Mouse (Mus musculus) liver, adult 2 months (tissue): ENCODE data around the gene Creg1. TPM values are rescaled to one million over a fixed set of nuclear protein-coding genes. Genes with fewer than 3 reads are reported as not detected.

ENCODE experiments used
- DNase-seq: peaks from one replicate; pipeline ENCODE4 v3.0.0-alpha.2; 2011; ENCODE audit warnings: low read depth, low spot score; ENCODE audit errors: extremely low read depth
- H3K27ac ChIP-seq: fragments of 200-500 bp; replicated peaks from 2 replicates; pipeline ENCODE4 v1.5.1; 2012; ENCODE audit warnings: low read depth, mild to moderate bottlenecking, control low read depth, inconsistent platforms, low read length; ENCODE audit not compliant: insufficient read depth
- H3K27me3 ChIP-seq: fragments of 200-500 bp; 2 replicates; pipeline ENCODE4 v1.6.1; 2012; ENCODE audit warnings: mild to moderate bottlenecking, moderate library complexity, low read length, inconsistent platforms; ENCODE audit not compliant: control insufficient read depth, insufficient read depth
- H3K36me3 ChIP-seq: fragments of 200-500 bp; 2 replicates; pipeline ENCODE4 v1.6.1; 2012; ENCODE audit warnings: low read length, inconsistent platforms; ENCODE audit not compliant: control insufficient read depth, insufficient read depth
- H3K4me1 ChIP-seq: fragments of 200-500 bp; 2 replicates; pipeline ENCODE4 v1.6.1; 2011; ENCODE audit warnings: low read length; ENCODE audit not compliant: control insufficient read depth, insufficient read depth
- H3K4me3 ChIP-seq: fragments of 200-500 bp; 2 replicates; pipeline ENCODE4 v1.5.1; 2011; ENCODE audit warnings: low read depth, mild to moderate bottlenecking, control low read depth, low read length, moderate library complexity; ENCODE audit not compliant: insufficient read depth
- H3K79me2 ChIP-seq: fragments of 200-500 bp; 2 replicates; pipeline ENCODE4 v1.6.1; 2012; ENCODE audit warnings: inconsistent platforms, mild to moderate bottlenecking, low read length, moderate library complexity; ENCODE audit not compliant: control insufficient read depth, insufficient read depth
- H3K9ac ChIP-seq: fragments of 200-500 bp; 2 replicates; pipeline ENCODE4 v1.6.1; 2012; ENCODE audit warnings: low read depth, mild to moderate bottlenecking, control low read depth, inconsistent platforms, low read length
- CTCF ChIP-seq: fragments of 200-500 bp; IDR thresholded peaks from 2 replicates; pipeline ENCODE4 v1.5.1; 2011; ENCODE audit warnings: low read depth, low read length, control low read depth
- POLR2A ChIP-seq: fragments of 200-500 bp; IDR thresholded peaks from 2 replicates; pipeline ENCODE4 v1.6.1; 2011; ENCODE audit warnings: low read length, control low read depth; ENCODE audit not compliant: insufficient read depth; ENCODE audit errors: extremely low read depth
- WGBS: fragments of 180-500 bp; shearing (Covaris S2); methylation state at CpG from one replicate; pipeline ENCODE4 v1.1.7; 2018; 5-methylcytosine and 5-hydroxymethylcytosine counted together
- polyA plus RNA-seq: library from polyadenylated mRNA; depleted of rRNA; stranded (reverse); fragments of >200 nt; gene quantifications from 2 replicates; pipeline ENCODE4 v1.2.3, GENCODE M21; 2012
- total RNA-seq: library from RNA; depleted of rRNA; stranded (reverse); fragments of >200 nt; gene quantifications from 2 replicates; pipeline ENCODE4 v1.2.3, GENCODE M21; 2014

Creg1 gene
- total and polyA plus RNA-seq, 2 experiments, result 414 to 420 TPM

DNA sequence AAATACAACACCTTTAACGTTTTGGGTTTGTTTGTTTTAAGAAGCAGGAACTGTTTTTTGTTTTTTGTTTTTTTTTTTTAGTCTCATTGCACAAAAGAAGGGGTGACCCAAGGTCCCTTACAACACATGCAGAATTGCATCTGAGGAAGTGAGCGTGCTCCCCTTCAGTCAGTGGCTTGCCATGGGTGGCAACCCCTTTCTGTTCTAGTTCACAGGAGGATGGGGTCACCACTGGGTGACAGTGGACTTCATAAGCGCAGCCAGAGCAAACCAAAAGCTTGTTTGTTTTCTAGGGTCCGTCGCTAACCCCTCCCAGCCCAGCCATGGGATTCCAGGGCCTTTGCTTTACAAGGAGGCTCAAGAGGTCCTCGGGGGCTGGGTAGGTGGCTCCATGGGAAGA, 32.0 kb upstream of the Creg1 start:
- no peaks in the 10 kb centered on the region for H3K4me1 ChIP-seq
- no peak overlapping the region for H3K9ac ChIP-seq
- no peak for DNase-seq
- no peak overlapping the region for H3K27ac ChIP-seq
- WGBS, result 64% methylated on average over 6 of the region's 6 CpGs
- no peak for TF ChIP-seq CTCF
- TF ChIP-seq POLR2A, result no peak
- H3K79me2 ChIP-seq, result no peaks in the 10 kb centered on the region
- no peaks in the 10 kb centered on the region for H3K36me3 ChIP-seq
- no peaks in the 10 kb centered on the region for H3K27me3 ChIP-seq
- no peak overlapping the region for H3K4me3 ChIP-seq

DNA sequence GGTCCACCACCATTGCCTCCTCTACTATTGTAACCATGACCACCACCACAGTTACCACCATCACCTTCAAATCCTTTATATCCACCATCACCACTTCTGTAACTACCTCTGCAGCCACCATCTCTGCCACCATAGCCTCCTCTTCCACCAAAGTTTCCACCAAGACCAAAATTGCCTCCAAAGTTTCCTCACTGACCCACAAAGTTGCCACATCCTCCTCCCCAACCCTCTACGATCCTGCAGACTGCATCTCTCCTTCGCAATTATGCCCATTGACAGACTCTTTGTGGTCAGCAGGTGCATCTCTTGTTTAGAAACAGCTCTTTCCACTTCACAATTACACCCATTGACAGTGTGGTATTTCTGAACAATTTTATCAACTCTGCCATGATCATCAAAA, 28.7 kb upstream of the Creg1 start:
- Histone ChIP-seq H3K36me3 (no peaks in the 10 kb centered on the region), H3K27me3 (no peaks in the 10 kb centered on the region), H3K9ac (no peak overlapping the region), H3K27ac (no peak overlapping the region), H3K4me1 (no peaks in the 10 kb centered on the region), H3K79me2 (no peaks in the 10 kb centered on the region), H3K4me3 (no peak overlapping the region)
- WGBS, result 85% methylated on average over 2 of the region's 2 CpGs
- no peak for DNase-seq
- no peak for TF ChIP-seq POLR2A
- TF ChIP-seq CTCF, result no peak

DNA sequence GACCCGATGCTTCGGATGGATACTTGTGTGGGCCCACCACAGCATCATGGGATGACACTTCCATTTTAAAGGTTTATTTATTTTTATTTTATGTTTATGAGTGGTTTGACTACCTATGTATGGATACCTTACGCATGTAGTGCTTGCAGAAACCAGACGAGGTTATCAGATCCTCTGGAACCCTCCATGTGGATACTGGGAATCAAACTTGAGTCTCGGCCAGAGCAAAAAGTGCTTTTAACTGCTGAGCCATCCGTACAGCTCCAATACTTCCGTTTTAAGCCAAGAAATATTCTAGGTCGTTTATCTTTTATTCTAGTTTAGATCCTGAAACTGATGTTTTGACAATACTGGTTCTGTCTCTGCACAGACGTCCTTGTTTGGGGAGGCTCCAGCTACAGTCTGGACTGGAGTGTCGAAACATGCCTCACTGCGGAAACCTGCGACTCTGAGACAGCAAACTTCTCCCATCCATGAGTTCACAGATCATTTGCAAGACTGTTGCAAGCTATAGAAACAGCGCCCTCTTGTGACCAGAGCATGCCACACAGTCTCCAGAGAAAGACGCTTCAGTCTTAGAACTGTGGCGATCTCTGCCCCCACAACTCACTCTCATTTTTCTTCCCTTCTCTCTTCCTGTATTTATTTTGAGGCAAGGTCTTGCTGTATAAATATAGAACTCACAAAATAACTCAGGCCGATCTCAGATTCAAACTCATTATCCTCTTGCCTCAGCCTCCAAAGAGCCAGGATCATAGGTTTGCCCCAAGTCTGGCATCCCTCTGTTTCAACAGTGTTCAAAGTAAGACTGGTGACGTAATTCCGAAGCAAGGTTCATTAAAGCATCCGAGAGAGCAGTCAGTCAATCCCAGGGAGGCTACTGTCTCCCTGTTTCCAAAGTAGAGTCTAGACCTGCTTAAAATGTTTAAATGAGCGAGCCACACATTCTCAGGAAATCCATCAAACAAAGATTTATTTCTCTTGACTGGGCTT, 27.4 kb upstream of the Creg1 start:
- Histone ChIP-seq H3K79me2 (no peaks in the 10 kb centered on the region), H3K4me3 (no peak overlapping the region), H3K27ac (no peak overlapping the region), H3K4me1 (no peaks in the 10 kb centered on the region), H3K27me3 (no peaks in the 10 kb centered on the region), H3K9ac (no peak overlapping the region), H3K36me3 (no peaks in the 10 kb centered on the region)
- DNase-seq, result peak; percentile 82
- WGBS, result 31% methylated on average over 20 of the region's 20 CpGs
- TF ChIP-seq POLR2A (no peak), CTCF (peak; percentile 76)

DNA sequence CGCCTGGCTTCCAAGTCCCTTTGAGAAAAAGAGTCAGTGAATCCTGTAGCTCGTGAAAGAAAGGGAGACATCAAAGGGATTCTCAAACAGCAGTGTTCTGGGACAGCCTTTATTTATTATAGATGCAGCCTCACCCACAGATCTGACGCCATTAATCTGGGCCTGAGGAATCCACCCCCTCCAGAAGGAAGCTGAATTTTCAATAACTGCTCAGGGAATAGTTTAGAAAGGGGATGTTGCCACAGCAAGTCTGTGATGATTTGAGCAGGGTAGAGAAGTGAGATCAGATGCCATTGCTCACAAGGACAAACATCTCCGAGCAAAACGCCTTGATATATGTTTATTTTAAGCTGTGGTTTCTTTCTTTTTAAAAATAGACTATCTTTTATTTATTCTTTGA, 26.1 kb upstream of the Creg1 start:
- Histone ChIP-seq H3K36me3 (no peaks in the 10 kb centered on the region), H3K9ac (no peak overlapping the region), H3K79me2 (no peaks in the 10 kb centered on the region), H3K27ac (no peak overlapping the region), H3K4me3 (no peak overlapping the region), H3K4me1 (no peaks in the 10 kb centered on the region), H3K27me3 (no peaks in the 10 kb centered on the region)
- TF ChIP-seq CTCF, result no peak
- no peak for TF ChIP-seq POLR2A
- 88% methylated on average over 5 of the region's 5 CpGs for WGBS
- DNase-seq, result no peak

DNA sequence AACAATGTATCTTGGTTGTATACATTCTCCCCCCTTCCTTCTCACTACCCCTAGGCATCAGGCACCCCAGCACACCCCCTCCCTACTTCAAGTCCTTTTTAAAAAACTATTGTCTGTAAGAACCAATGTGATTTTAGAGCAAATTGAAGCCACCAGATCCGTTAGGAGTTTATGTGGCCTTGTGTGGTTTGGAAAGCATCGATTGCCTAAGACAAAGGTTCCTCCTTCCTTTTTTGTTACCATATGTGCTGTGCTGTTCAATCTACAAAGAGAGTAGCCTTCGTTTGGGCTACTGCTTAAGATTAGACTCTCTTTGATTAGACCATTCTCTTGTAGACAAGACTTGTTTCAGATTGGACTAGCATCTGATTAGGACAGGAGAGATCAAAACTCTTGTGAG, 25.7 kb upstream of the Creg1 start:
- Histone ChIP-seq H3K9ac (no peak overlapping the region), H3K79me2 (no peaks in the 10 kb centered on the region)

DNA sequence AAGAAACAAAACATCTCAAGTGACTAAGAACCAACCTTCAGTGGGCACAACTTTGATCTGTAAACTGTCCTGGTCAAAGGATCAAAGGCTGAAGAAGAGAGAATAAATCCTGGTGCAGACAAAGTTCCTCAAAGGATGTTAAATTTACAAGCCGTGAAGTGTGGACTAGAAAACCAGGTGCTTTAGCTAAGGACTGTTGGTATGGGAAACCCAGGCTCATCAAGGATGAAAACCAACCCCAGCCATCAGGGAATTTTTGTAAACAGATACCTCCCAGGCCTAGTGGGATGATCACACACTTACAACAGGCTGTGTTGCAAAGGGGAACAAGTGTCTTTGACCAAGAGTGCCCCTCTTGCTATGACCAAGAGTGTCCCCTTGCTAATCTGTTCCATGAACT, 24.6 kb upstream of the Creg1 start:
- WGBS, result 94% methylated on average over 1 of the region's 1 CpGs
- Histone ChIP-seq H3K4me3 (no peak overlapping the region), H3K27me3 (no peaks in the 10 kb centered on the region), H3K36me3 (no peaks in the 10 kb centered on the region), H3K4me1 (no peaks in the 10 kb centered on the region), H3K27ac (no peak overlapping the region), H3K9ac (no peak overlapping the region), H3K79me2 (no peaks in the 10 kb centered on the region)
- no peak for TF ChIP-seq CTCF
- no peak for TF ChIP-seq POLR2A
- DNase-seq, result no peak

More for the DNA sequence above, 25.7 kb upstream of the Creg1 start:
- WGBS, result 68% methylated on average over 3 of the region's 3 CpGs
- Histone ChIP-seq H3K4me3 (no peak overlapping the region), H3K4me1 (no peaks in the 10 kb centered on the region), H3K36me3 (no peaks in the 10 kb centered on the region), H3K27me3 (no peaks in the 10 kb centered on the region), H3K27ac (no peak overlapping the region)
- DNase-seq, result no peak
- TF ChIP-seq CTCF (no peak), POLR2A (no peak)
